Mouse (Mus musculus): ENCODE data around the gene Tmem132b.

Tmem132b gene

GRCm38 (mm10) chr5:125531634-125532033 lies at the start of gene Tmem132b:
TSS of gene Tmem132b (plus strand) at chr5:125531774.
- ChIA-PET POLR2A (interaction anchor here (0.5 to 1.4 kb wide), 9 partner anchors 11 to 268 kb away, joined by 3 to 6 read pairs (median 4); no protein-coding TSS in a partner anchor), CTCF (interaction anchor here in 3 of 4 experiments (0.5 to 6.6 kb wide), 9 partner anchors 8 to 532 kb away, joined by 3 to 62 read pairs (median 5); no protein-coding TSS in a partner anchor)

- CTCF ChIA-PET, result interaction anchor here in 2 of 4 experiments (0.5 to 1.6 kb wide), 5 partner anchors 17 to 114 kb away, joined by 3 to 7 read pairs (median 5); no protein-coding TSS in a partner anchor
- POLR2A ChIA-PET, result interaction anchor here in 3 of 4 experiments (0.7 to 2.1 kb wide), 6 partner anchors 10 to 126 kb away, joined by 3 to 5 read pairs (median 4); no protein-coding TSS in a partner anchor
Observed at GRCm38 (mm10) chr5:125482474-125482873, 49.1 kb upstream of the Tmem132b start.

GRCm38 (mm10) chr5:125483712-125484611 lies 47.6 kb upstream of the Tmem132b start:
- POLR2A ChIA-PET, result interaction anchor here in 2 of 4 experiments (0.6 kb wide), 2 partner anchors 106 to 527 kb away, joined by 3 to 5 read pairs; no protein-coding TSS in a partner anchor
- CTCF ChIA-PET, result interaction anchor here in 2 of 4 experiments (0.6 to 1.6 kb wide), 2 partner anchors 25 to 42 kb away, joined by 3 to 5 read pairs; no protein-coding TSS in a partner anchor

GRCm38 (mm10) chr5:125485031-125485778 lies 46.4 kb upstream of the Tmem132b start:
- ChIA-PET CTCF (interaction anchor here in 3 of 4 experiments (0.6 to 1.3 kb wide), 5 partner anchors 14 to 24 kb away, joined by 3 to 6 read pairs (median 4); no protein-coding TSS in a partner anchor), POLR2A (interaction anchor here in 3 of 4 experiments (0.6 to 0.8 kb wide), 4 partner anchors 9 to 1089 kb away, joined by 3 to 6 read pairs (median 4); no protein-coding TSS in a partner anchor)

GRCm38 (mm10) chr5:125486088-125486487 lies 45.5 kb upstream of the Tmem132b start:
- CTCF ChIA-PET, result interaction anchor here in 3 of 4 experiments (0.6 to 1.3 kb wide), 4 partner anchors 13 to 24 kb away, joined by 4 to 6 read pairs (median 5); no protein-coding TSS in a partner anchor
- POLR2A ChIA-PET, result interaction anchor here in 1 of 4 experiments (0.6 kb wide), 1 partner anchor 95 kb away, joined by 5 read pairs; no protein-coding TSS in a partner anchor

- POLR2A ChIA-PET, result interaction anchor here in 2 of 4 experiments (0.8 to 1.7 kb wide), 3 partner anchors 11 to 95 kb away, joined by 3 to 5 read pairs (median 5); partner anchors contain the start of gene Aacs (in 1 of the 2)
- CTCF ChIA-PET, result interaction anchor here in 3 of 4 experiments (0.5 to 2.4 kb wide), 13 partner anchors 10 to 139 kb away, joined by 3 to 15 read pairs (median 6); partner anchors contain the start of gene Bri3bp (in 1 of the 3)
Observed at GRCm38 (mm10) chr5:125487375-125488115, 44.0 kb upstream of the Tmem132b start.

GRCm38 (mm10) chr5:125488116-125488455 lies 43.5 kb upstream of the Tmem132b start:
- ChIA-PET CTCF (interaction anchor here (0.7 to 2.4 kb wide), 15 partner anchors 10 to 140 kb away, joined by 3 to 15 read pairs (median 6); partner anchors contain the start of gene Bri3bp (in 1 of the 4)), POLR2A (interaction anchor here in 2 of 4 experiments (0.8 to 1.7 kb wide), 6 partner anchors 12 to 95 kb away, joined by 3 to 5 read pairs (median 4); partner anchors contain the start of gene Aacs (in 2 of the 2))

GRCm38 (mm10) chr5:125488953-125489352 lies 42.6 kb upstream of the Tmem132b start:
- ChIA-PET POLR2A (interaction anchor here (0.6 to 1.8 kb wide), 15 partner anchors 9 to 122 kb away, joined by 3 to 5 read pairs (median 3); partner anchors contain the start of gene Aacs (in 1 of the 4)), CTCF (interaction anchor here (0.6 to 2.4 kb wide), 46 partner anchors 9 to 1138 kb away, joined by 3 to 15 read pairs (median 4); partner anchors contain the start of gene Bri3bp (in 1 of the 4))

GRCm38 (mm10) chr5:125491107-125491506 lies 40.5 kb upstream of the Tmem132b start:
- POLR2A ChIA-PET, result interaction anchor here in 2 of 4 experiments (0.8 to 2.7 kb wide), 6 partner anchors 15 to 134 kb away, joined by 3 to 6 read pairs (median 4); partner anchors contain the start of genes Aacs (in 1 of the 2) and Bri3bp (in 1 of the 2)

GRCm38 (mm10) chr5:125492379-125493092 lies 39.0 kb upstream of the Tmem132b start:
- ChIA-PET CTCF (interaction anchor here (0.6 to 2.8 kb wide), 14 partner anchors 13 to 1861 kb away, joined by 3 to 11 read pairs (median 4); no protein-coding TSS in a partner anchor), POLR2A (interaction anchor here in 2 of 4 experiments (0.5 to 2.7 kb wide), 15 partner anchors 8 to 99 kb away, joined by 3 to 7 read pairs (median 3); partner anchors contain the start of genes Aacs (in 1 of the 2), Bri3bp (in 1 of the 2) and Dhx37 (in 1 of the 2))

More at GRCm38 (mm10) chr5:125491107-125491506, 40.5 kb upstream of the Tmem132b start:
- CTCF ChIA-PET, result interaction anchor here in 3 of 4 experiments (0.6 to 2.8 kb wide), 8 partner anchors 16 to 79 kb away, joined by 3 to 11 read pairs (median 4); no protein-coding TSS in a partner anchor

GRCm38 (mm10) chr5:125493093-125493423 lies 38.5 kb upstream of the Tmem132b start:
- ChIA-PET POLR2A (interaction anchor here in 2 of 4 experiments (0.7 to 2.7 kb wide), 6 partner anchors 11 to 52 kb away, joined by 3 to 6 read pairs (median 4); partner anchors contain the start of genes Aacs (in 1 of the 2) and Bri3bp (in 1 of the 2)), CTCF (interaction anchor here in 3 of 4 experiments (1.0 to 2.7 kb wide), 6 partner anchors 13 to 86 kb away, joined by 3 to 11 read pairs (median 6); no protein-coding TSS in a partner anchor)

GRCm38 (mm10) chr5:125495655-125496054 lies 35.9 kb upstream of the Tmem132b start:
- ChIA-PET CTCF (interaction anchor here (0.6 to 1.9 kb wide), 9 partner anchors 10 to 596 kb away, joined by 3 to 9 read pairs (median 5); no protein-coding TSS in a partner anchor), POLR2A (interaction anchor here in 1 of 4 experiments (1.3 to 1.4 kb wide), 2 partner anchors 14 to 53 kb away, joined by 4 to 7 read pairs; no protein-coding TSS in a partner anchor)

GRCm38 (mm10) chr5:125497821-125498600 lies 33.6 kb upstream of the Tmem132b start:
- ChIA-PET CTCF (interaction anchor here (0.5 to 4.0 kb wide), 38 partner anchors 8 to 720 kb away, joined by 3 to 59 read pairs (median 5); no protein-coding TSS in a partner anchor), POLR2A (interaction anchor here in 3 of 4 experiments (0.5 to 2.8 kb wide), 15 partner anchors 8 to 166 kb away, joined by 3 to 16 read pairs (median 4); partner anchors contain the start of genes Gm10382 (in 1 of the 3) and Ubc (in 1 of the 3))

- ChIA-PET POLR2A (interaction anchor here in 1 of 4 experiments (1.1 kb wide), 1 partner anchor 108 kb away, joined by 4 read pairs; no protein-coding TSS in a partner anchor), CTCF (interaction anchor here in 1 of 4 experiments (0.7 kb wide), 1 partner anchor 20 kb away, joined by 3 read pairs; no protein-coding TSS in a partner anchor)
Observed at GRCm38 (mm10) chr5:125501505-125501904, 30.1 kb upstream of the Tmem132b start.

- CTCF ChIA-PET, result no interaction called here
Observed at GRCm38 (mm10) chr5:125502186-125502585, 29.4 kb upstream of the Tmem132b start.

More at GRCm38 (mm10) chr5:125502186-125502585, 29.4 kb upstream of the Tmem132b start:
- POLR2A ChIA-PET, result interaction anchor here in 2 of 4 experiments (0.9 to 1.0 kb wide), 3 partner anchors 10 to 27 kb away, joined by 3 to 4 read pairs (median 4); no protein-coding TSS in a partner anchor
